Mouse (Mus musculus): ENCODE data around the gene Tomm40. TPM values are rescaled to one million over a fixed set of nuclear protein-coding genes. Genes with fewer than 3 reads are reported as not detected.

The Tomm40 gene
- total RNA-seq (2014; fragmentation: Nextera tagmentation) (111 and 140 TPM in 2 replicates), total RNA-seq (2017) (44.6 and 64.9 TPM in 2 replicates)

- peak; percentile 91 for ATAC-seq (replicated peaks; ENCODE audit: low FRiP score, low TSS enrichment, poor library complexity, severe bottlenecking)
These were observed at the start of gene Tomm40 for GRCm38 (mm10) chr7:19715239-19716054. Gene Tomm40, minus strand, starts transcription at chr7:19715438.

- ATAC-seq (replicated peaks; ENCODE audit: low FRiP score, low TSS enrichment, poor library complexity, severe bottlenecking) = no peak
These were observed 49.3 kb upstream of the Tomm40 start for GRCm38 (mm10) chr7:19764581-19764980.

GRCm38 (mm10) chr7:19763829-19764477, 48.7 kb upstream of the Tomm40 start:
- no peak for ATAC-seq (replicated peaks; ENCODE audit: low FRiP score, low TSS enrichment, poor library complexity, severe bottlenecking)

- no peak for ATAC-seq (replicated peaks; ENCODE audit: low FRiP score, low TSS enrichment, poor library complexity, severe bottlenecking)
These were observed 47.0 kb upstream of the Tomm40 start for GRCm38 (mm10) chr7:19762283-19762682.

- ATAC-seq (replicated peaks; ENCODE audit: low FRiP score, low TSS enrichment, poor library complexity, severe bottlenecking) = no peak
These were observed 44.8 kb upstream of the Tomm40 start for GRCm38 (mm10) chr7:19760021-19760420.

- no peak for ATAC-seq (replicated peaks; ENCODE audit: low FRiP score, low TSS enrichment, poor library complexity, severe bottlenecking)
These were observed 43.4 kb upstream of the Tomm40 start for GRCm38 (mm10) chr7:19758623-19759022.

- ATAC-seq (replicated peaks; ENCODE audit: low FRiP score, low TSS enrichment, poor library complexity, severe bottlenecking) = no peak
These were observed 40.9 kb upstream of the Tomm40 start for GRCm38 (mm10) chr7:19755851-19756786.

GRCm38 (mm10) chr7:19755008-19755407, 39.8 kb upstream of the Tomm40 start:
- no peak for ATAC-seq (replicated peaks; ENCODE audit: low FRiP score, low TSS enrichment, poor library complexity, severe bottlenecking)

GRCm38 (mm10) chr7:19754065-19754464, 38.8 kb upstream of the Tomm40 start:
- ATAC-seq (replicated peaks; ENCODE audit: low FRiP score, low TSS enrichment, poor library complexity, severe bottlenecking) = no peak

- no peak for ATAC-seq (replicated peaks; ENCODE audit: low FRiP score, low TSS enrichment, poor library complexity, severe bottlenecking)
These were observed 38.3 kb upstream of the Tomm40 start for GRCm38 (mm10) chr7:19753587-19753986.

GRCm38 (mm10) chr7:19752652-19753051, 37.4 kb upstream of the Tomm40 start:
- ATAC-seq (replicated peaks; ENCODE audit: low FRiP score, low TSS enrichment, poor library complexity, severe bottlenecking) = no peak

GRCm38 (mm10) chr7:19751070-19751383, 35.8 kb upstream of the Tomm40 start:
- no peak for ATAC-seq (replicated peaks; ENCODE audit: low FRiP score, low TSS enrichment, poor library complexity, severe bottlenecking)

GRCm38 (mm10) chr7:19750217-19751069, 35.2 kb upstream of the Tomm40 start, which contains the start of gene Nectin2:
Gene Nectin2, minus strand, starts transcription at chr7:19750483.
- peak; percentile 62 for ATAC-seq (replicated peaks; ENCODE audit: low FRiP score, low TSS enrichment, poor library complexity, severe bottlenecking)

GRCm38 (mm10) chr7:19749389-19750216, 34.4 kb upstream of the Tomm40 start:
- ATAC-seq (replicated peaks; ENCODE audit: low FRiP score, low TSS enrichment, poor library complexity, severe bottlenecking) = peak; percentile 95

GRCm38 (mm10) chr7:19748219-19749195, 33.3 kb upstream of the Tomm40 start:
- ATAC-seq (replicated peaks; ENCODE audit: low FRiP score, low TSS enrichment, poor library complexity, severe bottlenecking) = no peak

GRCm38 (mm10) chr7:19747420-19748218, 32.4 kb upstream of the Tomm40 start:
- no peak for ATAC-seq (replicated peaks; ENCODE audit: low FRiP score, low TSS enrichment, poor library complexity, severe bottlenecking)
